Mouse (Mus musculus): ENCODE data around the gene Gpsm1. TPM values are rescaled to one million over a fixed set of nuclear protein-coding genes. Genes with fewer than 3 reads are reported as not detected.

The Gpsm1 gene
- polyA plus RNA-seq, 1 experiment: 7.3 TPM

DNA sequence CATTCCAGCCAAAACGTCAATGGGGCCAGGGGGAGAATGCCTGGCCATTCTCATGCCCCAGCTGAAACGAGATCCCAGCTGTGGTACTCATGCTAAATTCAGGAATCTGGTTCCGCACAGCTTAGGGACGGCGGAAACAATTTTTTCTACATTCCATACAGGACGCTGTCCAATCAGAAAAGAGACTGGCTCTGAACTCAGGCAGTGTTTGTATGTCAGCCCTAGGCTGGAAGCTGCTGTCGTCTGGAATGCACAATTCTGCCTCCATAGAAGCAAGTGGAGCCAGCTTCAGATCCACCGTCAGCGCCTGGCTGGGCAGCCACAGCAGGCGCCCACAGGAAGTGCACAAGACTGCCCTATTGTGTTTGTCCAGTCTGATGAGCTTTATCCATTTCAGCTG lies 5.6 kb upstream of the Gpsm1 start:
- 50% methylated on average over 10 of the region's 10 CpGs for WGBS
- DNase-seq (ENCODE audit: low read depth, low spot score): no peak

DNA sequence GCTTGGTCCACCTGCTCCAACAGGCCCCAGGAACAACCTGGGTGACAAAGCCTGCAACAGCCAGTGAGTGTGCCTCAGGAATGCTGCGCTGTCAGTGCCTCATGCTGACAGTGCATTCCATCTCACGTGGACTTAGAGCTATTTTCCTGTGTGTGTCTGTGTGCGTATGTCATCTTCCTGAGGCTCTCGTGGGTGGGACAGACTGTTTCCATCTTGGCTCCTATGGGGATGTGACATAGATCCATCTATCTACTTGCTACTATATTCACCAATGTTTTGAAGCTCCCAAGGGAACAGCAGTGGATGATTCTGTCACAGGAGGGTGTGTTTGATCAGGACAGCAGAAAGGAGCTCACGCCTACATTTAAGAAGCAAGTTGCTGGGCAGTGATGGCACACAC lies 3.4 kb upstream of the Gpsm1 start:
- WGBS: 62% methylated on average over 5 of the region's 5 CpGs
- DNase-seq (ENCODE audit: low read depth, low spot score): no peak

DNA sequence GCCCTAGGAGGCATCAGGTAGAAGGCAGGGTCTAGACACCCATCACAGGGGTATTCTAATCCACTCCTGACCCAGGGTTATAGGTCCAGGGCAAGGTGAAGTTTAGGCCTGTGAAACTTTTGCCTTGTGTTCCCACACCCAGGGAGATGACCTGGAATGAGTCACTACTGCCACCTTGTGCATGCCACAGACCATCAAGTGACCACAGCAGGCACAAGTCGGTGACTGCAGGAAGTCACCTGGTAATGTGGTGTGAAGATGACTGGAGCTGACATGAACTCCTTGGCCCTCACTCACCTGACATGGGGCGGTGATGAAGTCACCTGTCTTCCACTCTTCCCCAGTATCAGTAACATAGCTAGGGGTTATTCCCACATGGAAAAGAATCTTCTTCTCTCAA lies 2.5 kb upstream of the Gpsm1 start:
- WGBS: 39% methylated on average over 2 of the region's 2 CpGs
- DNase-seq (ENCODE audit: low read depth, low spot score): no peak

DNA sequence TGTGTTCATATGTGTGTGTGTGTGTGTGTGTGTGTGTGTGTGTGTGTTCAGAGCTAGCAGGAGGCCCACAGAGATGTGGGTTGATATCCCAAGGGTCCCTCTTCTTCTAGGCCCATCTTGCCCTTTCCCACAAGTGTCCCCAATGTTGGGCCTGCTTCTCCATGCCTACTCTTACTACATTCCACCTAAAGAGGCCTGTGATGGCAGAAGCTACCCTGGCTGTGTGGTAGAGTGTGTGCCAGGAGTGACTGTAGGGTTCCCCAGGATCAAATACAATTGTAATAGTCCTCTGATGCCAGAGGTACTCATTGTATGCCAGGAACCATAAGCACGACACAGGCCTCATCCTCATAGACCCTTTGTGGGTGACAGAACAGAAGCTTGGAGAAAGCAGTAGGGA lies 1.9 kb upstream of the Gpsm1 start:
- no peak for DNase-seq (ENCODE audit: low read depth, low spot score)
- WGBS: 97% methylated on average over 1 of the region's 1 CpGs

DNA sequence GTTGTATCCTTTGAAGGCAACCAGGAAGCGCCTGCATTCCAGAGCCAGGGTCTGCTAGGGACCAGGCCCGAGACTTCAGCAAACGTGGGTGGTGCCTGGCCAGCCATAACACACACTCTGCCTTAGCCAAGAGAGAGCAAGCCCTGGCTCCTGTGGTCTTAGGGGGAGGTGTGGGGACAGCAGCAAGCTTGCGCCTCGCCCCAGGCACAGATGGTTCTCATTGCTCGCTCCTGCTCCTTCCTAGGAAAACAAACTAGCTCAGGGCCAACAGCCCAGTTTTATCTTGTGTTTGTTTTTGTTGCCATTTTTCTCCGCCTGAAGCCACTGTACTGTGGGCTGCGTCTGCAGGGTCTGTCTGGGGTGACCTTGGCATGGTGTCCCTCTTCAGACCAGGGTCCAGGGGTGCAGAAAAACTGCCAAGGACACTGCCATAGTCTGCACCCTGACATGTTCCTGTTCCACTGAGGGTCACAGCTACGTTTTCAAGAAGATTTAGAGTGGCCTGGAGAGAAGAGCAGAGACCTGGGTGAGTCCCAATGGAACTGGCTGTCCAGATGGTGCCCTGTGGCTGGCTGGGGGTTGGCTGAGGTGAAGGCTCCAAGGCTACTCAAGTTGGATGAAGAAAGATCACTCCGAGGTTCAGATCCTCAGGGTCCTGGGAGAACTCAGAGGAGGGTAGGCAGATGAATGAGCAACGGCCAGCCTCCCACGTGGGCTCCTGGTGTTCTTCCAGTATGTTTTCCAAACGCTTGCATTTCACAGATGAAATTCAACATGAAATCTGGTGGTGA lies 839 bp upstream of the Gpsm1 start:
- 57% methylated on average over 13 of the region's 13 CpGs for WGBS
- DNase-seq (ENCODE audit: low read depth, low spot score): no peak

DNA sequence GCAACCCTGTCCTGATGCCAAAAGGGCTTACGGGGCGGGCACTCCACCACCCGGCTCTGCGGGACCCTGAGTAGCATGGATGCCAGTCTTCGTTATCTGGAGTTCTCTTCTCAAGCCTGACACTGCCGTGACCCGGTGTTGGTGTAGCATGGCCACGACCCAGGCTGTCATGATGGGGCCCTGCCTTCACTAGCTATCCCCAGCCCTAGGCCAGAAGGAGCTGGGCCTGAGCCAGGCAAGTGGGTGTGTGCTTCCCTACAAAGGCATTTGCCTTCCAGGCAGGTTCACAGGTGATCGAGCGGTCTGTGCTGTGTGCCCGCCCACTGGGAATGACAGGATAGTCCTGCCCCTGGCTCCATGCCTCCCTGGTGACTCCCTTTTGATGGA lies 603 bp downstream of the Gpsm1 start:
- DNase-seq (ENCODE audit: low read depth, low spot score): peak; percentile 70
- WGBS: 1% methylated on average over 11 of the region's 11 CpGs

DNA sequence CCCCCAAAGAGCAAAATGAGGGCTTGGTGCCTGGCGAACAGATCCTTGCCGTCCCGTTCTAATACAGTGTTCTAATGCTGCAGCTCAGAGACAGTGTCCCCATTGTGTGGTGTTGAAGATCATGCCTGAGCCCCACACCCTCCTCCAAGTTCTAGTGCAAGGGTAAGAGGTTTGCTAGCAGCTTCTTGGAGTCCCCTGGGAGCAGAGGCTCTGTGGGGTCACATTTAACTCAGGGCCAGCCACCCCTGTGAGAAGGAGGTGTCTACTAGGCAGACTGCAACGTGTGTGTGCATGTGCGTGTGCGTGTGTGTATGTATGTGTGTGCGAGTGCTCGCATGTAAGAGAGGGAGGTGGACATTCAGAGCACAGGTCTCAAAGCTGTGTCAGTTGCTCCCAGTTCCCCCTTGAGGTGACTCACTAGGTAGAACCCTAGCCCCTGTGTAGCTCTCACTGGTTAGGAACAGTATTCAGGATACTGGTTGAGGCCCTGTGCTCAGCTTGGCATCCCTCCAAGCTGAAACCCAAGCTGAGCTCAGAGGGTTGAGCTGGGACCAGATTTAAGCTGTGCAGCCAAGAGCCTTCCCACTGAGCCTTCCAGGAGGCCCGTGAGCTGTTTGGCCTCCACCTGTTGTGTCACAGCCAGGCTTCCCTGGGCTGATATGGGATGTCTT lies 1.4 kb downstream of the Gpsm1 start:
- no peak for DNase-seq (ENCODE audit: low read depth, low spot score)
- WGBS: 67% methylated on average over 9 of the region's 9 CpGs

DNA sequence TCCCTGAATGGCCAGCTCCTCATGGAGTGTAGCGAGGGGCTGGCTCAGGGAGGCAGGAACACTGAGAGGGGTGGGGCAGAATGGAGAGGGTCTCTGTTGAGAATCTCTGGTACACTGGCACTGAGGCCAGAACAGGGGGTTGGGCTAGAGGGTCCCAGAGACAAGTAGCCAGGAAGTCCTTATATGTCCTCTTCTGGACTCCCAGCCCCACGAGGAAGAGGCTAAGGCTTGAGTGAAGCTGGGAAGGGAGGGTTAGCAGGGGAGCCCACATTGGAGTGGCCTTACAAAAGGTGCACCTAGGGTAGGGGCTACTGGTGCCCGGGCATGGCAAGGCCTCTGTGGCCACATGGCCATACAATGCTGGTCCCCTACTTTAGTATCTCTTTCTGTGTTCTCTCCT lies 2.1 kb downstream of the Gpsm1 start:
- no peak for DNase-seq (ENCODE audit: low read depth, low spot score)
- 77% methylated on average over 3 of the region's 3 CpGs for WGBS

DNA sequence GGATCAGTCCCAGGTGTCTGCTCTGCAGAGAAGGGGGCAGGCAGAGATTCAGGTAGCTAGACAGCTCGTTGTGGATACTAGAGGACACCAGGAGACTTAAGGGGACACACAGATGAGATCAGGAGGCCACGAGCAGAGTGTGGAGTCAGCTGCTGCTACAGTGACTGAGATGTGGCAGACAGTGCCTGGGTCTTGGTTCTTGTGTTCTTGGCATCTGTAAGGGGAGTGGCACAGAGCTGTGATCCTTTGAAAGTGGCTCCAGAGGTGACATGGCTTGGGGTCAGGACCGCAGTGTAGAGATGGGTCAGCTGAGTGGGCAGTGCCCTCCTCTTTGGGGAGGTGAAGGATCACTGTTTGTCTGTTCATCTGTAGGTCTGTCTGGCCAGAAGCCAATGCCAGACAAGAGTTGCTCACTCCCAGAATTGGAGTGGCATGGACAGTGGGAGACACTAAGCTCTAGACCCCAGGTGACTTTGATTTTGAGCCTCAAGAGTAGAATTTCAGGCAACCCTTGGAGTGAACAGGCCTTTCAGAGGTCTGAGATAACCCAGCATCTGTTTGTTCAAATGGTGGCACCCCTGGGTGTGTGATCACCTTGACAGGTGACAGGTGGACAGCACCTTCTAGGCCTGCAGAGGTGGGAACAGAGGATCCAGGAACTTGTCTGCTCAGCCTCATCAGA lies 2.8 kb downstream of the Gpsm1 start:
- 83% methylated on average over 3 of the region's 3 CpGs for WGBS
- DNase-seq (ENCODE audit: low read depth, low spot score): no peak

DNA sequence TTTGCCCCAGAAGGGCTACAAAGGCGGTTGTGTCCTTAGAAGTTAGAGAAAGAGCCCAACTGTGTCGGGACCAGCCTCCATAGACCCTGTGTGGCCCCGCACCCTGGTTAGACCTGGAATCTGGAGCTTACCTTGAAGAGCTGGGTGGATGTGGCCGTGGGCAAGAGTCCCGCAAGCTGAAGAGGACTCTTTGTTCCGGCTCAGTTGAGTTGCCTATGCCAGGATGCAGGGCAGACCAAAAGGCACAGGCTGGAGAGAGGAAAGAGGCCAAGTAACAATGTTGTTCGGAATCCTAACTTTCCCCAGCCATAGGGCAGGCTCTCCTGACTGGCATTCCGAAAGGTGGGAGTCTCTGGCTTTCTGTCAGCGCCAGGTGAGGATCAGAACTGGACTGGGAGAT lies 3.8 kb downstream of the Gpsm1 start:
- 89% methylated on average over 9 of the region's 9 CpGs for WGBS
- no peak for DNase-seq (ENCODE audit: low read depth, low spot score)

DNA sequence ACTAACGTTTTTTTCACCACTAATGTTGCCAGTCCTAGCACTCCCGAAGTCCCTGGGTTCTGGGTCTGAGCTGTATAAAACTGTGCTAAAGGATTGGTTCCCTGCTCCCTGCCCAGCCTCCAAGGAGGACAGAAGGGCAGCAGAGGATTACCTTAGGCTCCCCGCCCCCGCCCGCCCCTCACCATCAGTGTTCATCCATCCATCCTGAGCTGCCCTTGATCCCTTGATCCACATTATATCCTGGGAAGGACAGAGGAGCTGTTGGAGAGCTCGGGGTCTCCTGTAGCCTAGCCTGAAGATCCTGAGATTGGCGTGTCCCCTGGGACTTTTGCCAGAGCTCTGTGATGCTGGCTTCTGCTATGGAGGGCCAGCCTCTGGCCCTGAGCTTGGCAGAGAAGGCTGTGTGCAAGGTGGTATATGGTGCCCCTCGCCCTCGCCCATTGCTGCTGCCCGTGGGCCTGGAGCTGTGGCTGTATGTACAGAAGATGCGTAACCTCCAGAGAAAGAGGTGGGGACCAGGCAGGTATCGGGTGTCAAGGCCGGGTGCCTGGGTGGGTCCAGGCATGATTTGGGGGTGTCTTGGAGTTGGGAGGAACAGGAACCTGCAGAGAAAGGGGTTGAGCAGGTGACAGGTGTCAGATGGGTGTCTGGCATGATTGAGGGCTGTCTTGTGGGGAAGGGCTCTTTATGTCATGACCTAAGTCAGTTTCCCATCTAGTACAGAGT lies 4.4 kb downstream of the Gpsm1 start:
- DNase-seq (ENCODE audit: low read depth, low spot score): no peak
- 82% methylated on average over 13 of the region's 13 CpGs for WGBS

DNA sequence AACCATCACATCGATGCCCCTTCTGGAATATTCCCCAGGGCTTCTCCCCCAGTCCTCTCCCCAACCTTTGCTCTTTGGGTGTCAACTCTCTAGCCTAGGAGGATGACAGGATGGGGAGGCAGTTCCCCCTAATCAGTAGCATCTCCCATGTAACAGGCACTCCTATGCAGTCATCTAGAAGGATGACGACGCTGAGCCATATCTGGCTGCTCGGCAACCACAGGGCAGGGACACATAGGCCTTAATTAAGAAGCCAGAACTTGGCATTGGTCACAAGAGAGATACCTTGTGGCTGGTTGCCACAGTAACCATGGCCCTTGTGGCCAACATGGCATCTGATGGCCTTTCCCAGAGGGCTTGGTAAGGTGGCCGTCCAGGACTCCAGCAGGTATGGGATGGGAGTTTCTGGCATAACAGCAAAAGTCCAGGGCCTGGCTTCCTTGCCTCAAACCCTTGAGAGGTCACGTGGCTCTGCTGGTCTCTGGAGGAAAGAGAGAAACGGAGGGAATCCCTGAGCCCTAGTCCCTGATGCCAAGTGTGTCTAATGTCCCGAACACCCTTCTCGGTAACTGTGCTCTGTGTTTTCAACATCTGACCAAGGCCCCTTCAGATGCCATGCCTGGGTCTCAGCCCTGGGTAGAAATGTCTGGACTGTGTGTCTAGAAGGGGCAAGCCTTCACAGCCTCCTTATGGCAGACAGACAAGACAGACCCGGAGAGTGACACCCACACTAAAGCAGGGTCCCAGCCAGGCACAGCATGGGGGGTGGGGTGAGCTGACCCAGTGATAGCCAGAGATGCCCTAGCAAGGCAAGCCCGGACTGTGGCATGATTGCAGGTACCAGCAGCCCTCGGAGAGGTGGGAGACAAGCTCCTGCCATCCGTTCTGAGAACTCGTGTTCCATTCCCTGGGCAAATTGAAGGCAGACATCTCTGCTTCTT lies 5.2 kb downstream of the Gpsm1 start:
- WGBS: 80% methylated on average over 14 of the region's 14 CpGs
- no peak for DNase-seq (ENCODE audit: low read depth, low spot score)

DNA sequence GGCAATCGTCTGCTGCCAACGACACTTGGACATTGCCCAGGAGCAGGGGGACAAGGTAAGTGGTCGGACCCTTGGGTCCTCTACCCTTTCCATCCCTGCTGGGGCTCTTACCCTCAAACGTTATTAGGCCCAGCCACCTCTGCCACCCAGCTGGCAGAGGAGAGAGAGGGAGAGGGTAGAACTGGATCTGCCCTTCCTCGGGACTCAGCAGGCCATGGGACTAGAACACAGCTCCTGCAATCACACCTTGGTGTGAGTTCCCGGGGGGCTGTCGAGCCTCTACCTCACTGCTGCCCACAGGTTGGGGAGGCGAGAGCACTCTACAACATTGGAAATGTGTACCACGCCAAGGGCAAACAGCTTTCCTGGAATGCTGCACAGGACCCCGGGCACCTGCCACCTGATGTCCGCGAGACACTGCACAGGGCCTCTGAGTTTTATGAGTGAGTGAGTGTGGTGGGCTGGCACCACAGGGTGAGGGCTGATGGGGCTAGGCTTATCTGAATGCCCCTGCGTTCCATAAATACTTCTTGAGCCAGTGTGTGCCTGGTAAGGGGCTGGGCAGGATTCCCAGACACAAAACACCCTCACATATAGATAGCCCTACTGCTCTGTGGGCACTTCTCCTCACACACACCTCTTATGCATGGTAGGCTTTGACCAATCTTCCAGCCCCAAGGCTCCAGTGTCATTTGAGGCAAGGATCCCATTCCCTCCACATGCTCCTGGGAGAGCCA lies 8.4 kb downstream of the Gpsm1 start:
- 86% methylated on average over 13 of the region's 13 CpGs for WGBS
- no peak for DNase-seq (ENCODE audit: low read depth, low spot score)

DNA sequence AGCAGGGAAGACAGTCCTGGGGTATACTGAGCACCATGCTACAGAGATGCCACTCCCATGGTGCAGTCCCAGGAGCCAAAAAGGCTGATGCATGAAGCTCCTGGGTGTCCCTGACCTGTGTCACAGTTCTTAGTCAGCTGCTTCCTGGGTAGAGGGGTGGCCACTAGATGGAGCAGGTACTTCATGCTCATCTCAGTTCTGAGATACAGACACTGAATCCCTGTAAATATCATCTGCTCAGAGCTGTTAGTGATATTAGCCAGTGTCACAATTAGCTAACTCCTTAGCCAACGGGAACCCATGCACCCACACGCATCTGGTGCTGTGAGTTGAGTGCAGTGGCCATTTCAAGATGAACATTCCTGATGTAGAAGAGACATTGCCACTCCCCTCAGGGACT lies 9.6 kb downstream of the Gpsm1 start:
- 71% methylated on average over 2 of the region's 2 CpGs for WGBS
- DNase-seq (ENCODE audit: low read depth, low spot score): no peak

DNA sequence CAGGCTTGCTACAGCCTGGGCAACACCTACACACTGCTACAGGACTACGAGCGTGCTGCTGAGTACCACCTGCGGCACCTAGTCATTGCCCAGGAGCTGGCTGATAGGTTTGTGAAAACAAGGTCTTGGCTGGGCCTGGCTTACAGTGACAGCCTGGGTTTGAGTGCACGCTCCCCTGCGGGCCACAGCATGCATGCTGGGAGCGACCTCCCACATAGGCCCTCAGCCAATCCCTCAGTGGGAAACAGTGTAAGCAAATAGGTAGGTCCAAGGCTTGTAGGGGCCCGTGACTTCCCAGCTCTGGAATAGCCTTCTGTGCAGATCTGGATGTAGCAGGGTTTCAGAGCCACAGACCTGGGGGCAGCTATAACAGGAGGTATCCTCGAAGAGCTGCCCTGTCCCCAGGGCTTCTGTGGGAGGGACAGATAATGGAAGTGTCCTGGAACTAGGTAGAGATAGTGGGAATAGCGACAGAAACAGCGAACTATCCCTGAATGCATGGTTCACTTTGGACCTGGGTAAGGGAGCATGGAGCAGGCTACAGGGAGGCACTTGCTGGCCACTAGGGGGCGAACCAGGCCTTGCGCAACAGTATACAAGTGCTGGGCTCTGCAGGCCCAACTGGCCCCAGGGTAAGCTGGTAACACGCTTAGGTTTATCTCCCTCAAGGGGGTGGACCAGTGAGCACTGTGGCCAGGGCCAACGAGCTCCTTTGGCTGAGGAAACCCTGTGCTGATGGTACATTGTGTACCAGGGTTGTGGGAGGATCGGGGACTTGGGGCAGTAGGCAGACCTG lies 10.3 kb downstream of the Gpsm1 start:
- WGBS: 63% methylated on average over 15 of the region's 15 CpGs

DNA sequence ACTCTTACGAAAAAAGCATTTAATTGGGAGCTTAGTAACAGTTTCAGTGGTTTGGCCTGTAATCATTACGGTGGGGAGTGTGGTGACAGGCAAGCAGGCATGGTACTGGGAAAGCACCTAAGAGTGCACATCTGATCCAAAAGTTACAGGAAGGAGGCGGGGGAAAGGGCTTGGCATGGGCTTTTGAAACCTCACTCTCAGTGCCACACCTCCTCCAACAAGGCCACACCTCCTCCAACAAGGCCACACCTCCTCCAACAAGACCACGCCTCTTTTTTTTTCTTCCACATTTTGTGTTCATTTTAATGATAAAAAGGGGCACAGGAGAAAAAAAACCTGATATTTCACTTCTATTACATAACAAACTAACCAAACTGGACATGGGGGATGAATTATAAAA lies 12.5 kb downstream of the Gpsm1 start:
- WGBS: 65% methylated on average over 4 of the region's 4 CpGs
- no peak for DNase-seq (ENCODE audit: low read depth, low spot score)

More for the DNA sequence above, 10.3 kb downstream of the Gpsm1 start:
- DNase-seq (ENCODE audit: low read depth, low spot score): no peak

DNA sequence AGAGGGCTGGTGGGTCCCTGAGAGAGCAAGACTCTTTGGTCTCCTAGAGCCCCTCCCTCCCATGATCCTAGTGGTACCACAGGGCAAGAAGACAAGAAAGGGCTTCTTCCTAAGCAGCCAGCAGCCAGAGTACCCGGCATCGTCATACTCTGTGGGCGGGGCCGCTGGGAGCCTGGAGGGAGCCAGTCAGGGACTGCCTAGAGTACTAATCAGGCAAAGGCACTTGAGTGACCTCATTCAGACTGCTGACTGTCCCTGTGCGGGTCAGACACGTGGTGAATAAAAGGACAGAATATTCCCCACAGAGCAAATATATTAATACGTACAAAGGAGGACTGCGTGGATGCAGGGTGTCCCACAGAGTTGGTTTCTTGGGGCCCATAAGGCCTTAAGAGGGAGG lies 14.1 kb downstream of the Gpsm1 start:
- 52% methylated on average over 8 of the region's 8 CpGs for WGBS
- DNase-seq (ENCODE audit: low read depth, low spot score): no peak

DNA sequence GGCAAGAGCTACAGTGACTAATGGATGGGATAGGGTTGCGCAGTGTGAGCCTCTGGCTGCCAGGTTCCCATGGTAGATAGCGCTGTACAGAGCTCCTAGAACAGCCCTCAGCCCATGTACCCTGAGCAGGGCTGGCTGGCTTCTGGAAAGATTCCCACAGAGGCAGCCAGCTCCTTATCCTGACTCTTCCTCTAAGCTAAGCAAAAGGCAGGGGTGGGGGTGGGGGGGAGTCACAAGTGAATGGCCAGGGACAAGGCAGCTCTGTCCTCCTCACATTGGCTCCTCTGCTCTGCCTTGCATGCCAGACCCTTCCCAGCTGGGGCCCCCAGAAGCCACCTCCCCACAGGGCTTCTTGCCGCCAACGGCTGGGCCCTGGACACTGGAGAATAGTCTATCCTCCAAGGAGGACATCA lies 14.7 kb downstream of the Gpsm1 start:
- 95% methylated on average over 4 of the region's 4 CpGs for WGBS
- DNase-seq (ENCODE audit: low read depth, low spot score): no peak

Measured in large intestine, adult 2 months (tissue).